Mouse (Mus musculus): ENCODE data around the gene Gsta3. TPM values are rescaled to one million over a fixed set of nuclear protein-coding genes. Genes with fewer than 3 reads are reported as not detected.

Gene Gsta3
- 1.4 and 3.5 TPM in 2 replicates for polyA plus RNA-seq (2012; rRNA removed; ENCODE audit: low replicate concordance)

DNA sequence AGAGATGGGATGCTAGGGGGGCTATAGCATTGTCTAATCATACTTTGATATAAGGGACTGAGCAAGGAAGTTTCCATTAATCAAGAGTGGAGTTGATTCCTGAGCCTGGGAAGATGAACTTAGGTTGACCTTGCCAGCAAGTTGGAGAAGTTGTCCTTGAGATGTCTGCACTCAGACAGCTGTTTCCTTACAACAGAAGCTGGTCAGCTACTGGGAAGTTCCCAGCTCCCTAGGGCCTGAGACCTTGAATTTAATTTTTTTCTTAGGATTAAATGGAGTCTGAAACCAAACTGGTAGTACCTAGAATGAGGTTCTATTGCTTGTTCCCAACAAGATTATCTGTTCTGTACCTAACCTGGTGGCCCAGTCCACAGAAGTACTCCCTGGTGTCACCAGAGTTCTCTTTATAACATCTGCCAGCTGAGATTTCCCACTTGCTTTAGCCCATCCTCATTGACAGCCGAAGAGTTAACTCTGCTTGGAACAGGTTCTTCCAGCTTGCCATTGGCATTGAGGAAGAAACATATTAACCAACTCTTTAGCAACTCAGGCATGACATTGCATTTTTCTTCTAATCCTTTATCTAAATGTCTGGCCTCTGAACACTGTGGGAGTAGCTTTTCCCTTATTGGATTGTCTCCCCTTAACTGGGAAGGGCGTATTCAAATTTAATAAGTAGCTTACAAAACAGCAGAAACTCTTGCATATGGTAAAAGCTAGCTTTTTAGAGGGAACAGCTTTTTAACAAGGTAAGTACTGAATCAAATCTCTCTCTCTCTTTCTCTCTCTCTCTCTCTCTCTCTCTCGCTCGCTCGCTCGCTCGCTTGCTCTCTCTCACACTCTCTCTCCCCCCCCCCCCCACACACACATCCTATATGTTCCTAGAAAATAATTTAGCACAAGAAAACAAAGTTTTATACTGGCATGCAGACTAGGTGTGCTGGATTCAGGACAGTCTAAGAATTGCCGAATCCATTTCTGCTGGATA lies at the start of gene Gsta3:
TSS of gene Gsta3 (plus strand) at position 679 of the 988 bp plus-strand sequence.

DNA sequence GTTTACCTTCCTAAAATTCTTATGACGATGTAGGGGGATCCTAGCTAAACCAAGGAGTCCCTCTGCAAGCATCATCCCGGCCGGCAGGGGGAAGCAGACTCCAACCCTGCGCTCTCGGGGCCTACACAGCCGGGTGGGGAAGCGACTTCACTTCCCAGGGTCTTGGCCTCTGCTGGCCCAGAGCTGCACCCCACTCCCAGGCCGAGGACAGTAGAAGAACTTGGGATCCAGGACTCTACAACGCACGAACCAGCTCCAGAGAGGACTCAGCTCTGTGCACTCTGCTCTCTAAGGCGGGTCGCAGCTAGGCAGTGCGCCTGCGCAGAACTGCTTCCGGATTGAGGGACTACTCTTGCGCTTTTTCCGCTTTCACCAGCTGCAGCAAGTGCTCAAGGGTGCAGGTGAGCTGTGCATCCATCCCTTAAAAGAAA lies 21.9 kb upstream of the Gsta3 start, which contains the start of gene Tmem14a:
TSS of gene Tmem14a (plus strand) at position 87 of the 431 bp plus-strand sequence.

Other genes with a start within 250 kb of the Gsta3 start
- gene Tram2, start 161.4 kb upstream of the Gsta3 start, polyA plus RNA-seq (2012; rRNA removed; ENCODE audit: low replicate concordance): 3.7 and 4.2 TPM in 2 replicates
- gene Tmem14a, start 22.0 kb upstream of the Gsta3 start, polyA plus RNA-seq (2012; rRNA removed; ENCODE audit: low replicate concordance): 1.9 and 2.0 TPM in 2 replicates
- not detected in 2 replicates for gene Khdc1a, start 109.1 kb downstream of the Gsta3 start, polyA plus RNA-seq (2012; rRNA removed; ENCODE audit: low replicate concordance)
- not detected in 2 replicates for gene Khdc1c, start 127.7 kb downstream of the Gsta3 start, polyA plus RNA-seq (2012; rRNA removed; ENCODE audit: low replicate concordance)
- gene Khdc1b, start 143.0 kb downstream of the Gsta3 start, polyA plus RNA-seq (2012; rRNA removed; ENCODE audit: low replicate concordance): not detected in 2 replicates

Measured in duodenum, adult 2 months (tissue).